Mouse (Mus musculus) adrenal gland, adult (tissue): ENCODE data around the gene Git1.

Experiments used
- DNase-seq, 2 experiments: peaks; one replicate each; pipeline ENCODE4 v3.0.0; 2022 to 2023; ENCODE audit warnings: low spot score in 1 of 2; ENCODE audit not compliant: inconsistent age in 2 of 2

Git1 gene

GRCm38 (mm10) chr11:77500361-77501325, 7.3 kb downstream of the Git1 start:
- peak in 1 of 2 experiments; percentile 20 for DNase-seq

GRCm38 (mm10) chr11:77501392-77501791, 8.0 kb downstream of the Git1 start:
- peak; percentile 77 to 91 for DNase-seq

GRCm38 (mm10) chr11:77501971-77502370, 8.6 kb downstream of the Git1 start:
- DNase-seq = peak in 1 of 2 experiments; percentile 30

- DNase-seq = no peak
Measured at GRCm38 (mm10) chr11:77502481-77502880, 9.1 kb downstream of the Git1 start.

GRCm38 (mm10) chr11:77503511-77503910, 10.1 kb downstream of the Git1 start:
- DNase-seq = peak; percentile 29 to 49

- peak; percentile 21 to 68 for DNase-seq
Measured at GRCm38 (mm10) chr11:77504377-77504776, 11.0 kb downstream of the Git1 start.

DNA sequence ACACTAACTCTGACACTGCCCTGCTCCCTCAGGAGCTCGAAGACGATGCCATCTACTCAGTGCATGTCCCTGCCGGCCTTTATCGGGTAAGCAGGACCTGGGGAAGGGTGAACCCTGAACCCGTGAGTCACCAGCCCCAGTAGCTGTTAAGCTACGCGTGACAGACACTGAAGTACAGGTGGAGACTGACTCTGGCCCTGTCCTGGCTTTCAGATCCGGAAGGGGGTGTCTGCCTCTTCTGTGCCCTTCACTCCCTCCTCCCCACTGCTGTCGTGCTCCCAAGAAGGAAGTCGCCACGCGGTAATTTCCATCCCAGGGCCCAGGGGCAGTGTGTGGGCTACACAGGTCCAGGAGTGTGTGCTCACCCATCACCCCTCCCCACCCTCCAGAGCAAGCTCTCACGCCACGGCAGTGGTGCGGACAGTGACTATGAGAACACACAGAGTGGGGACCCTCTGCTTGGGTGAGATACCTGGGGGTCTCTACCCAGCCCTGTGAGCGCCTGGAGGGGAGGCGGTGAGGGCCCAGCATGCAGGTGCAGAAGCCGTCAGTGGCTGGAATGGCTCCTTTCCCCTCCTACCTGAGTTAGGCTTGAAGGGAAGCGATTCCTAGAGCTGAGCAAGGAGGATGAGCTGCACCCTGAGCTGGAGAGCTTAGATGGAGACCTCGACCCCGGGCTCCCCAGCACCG, 12.1 kb downstream of the Git1 start:
- DNase-seq = peak in 1 of 2 experiments; percentile 16

- peak; percentile 20 to 43 for DNase-seq
Measured at GRCm38 (mm10) chr11:77506273-77506672, 12.9 kb downstream of the Git1 start.

GRCm38 (mm10) chr11:77506941-77507340, 13.6 kb downstream of the Git1 start:
- peak in 1 of 2 experiments; percentile 14 for DNase-seq

DNA sequence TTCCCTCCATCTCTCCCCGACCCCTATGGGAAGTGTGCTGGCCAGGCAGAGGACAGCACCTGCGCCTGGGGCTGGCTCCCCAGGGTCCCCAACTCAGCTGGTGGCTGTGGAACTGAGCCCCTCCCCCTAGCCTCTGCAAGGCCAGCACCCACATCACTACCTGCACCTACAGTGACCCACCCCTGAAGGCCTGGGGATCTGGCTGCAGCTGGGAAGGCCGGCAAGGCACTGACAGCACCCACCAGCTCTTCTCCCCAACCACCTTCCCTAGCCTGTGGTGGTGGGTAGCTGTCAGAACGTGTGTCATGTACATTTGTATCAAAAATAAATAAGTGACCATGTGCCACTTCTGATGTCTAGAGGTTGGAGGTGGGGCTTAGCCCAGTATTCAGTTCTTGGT, 14.1 kb downstream of the Git1 start:
- peak in 1 of 2 experiments; percentile 24 for DNase-seq

GRCm38 (mm10) chr11:77508068-77509021, 15.0 kb downstream of the Git1 start:
- DNase-seq = peak; percentile 88 to 95

- no peak for DNase-seq
Measured at GRCm38 (mm10) chr11:77511336-77511735, 18.0 kb downstream of the Git1 start.

GRCm38 (mm10) chr11:77512891-77513810, 19.8 kb downstream of the Git1 start:
- DNase-seq = peak; percentile 90 to 96

GRCm38 (mm10) chr11:77513811-77514170, 20.4 kb downstream of the Git1 start:
- no peak for DNase-seq

DNA sequence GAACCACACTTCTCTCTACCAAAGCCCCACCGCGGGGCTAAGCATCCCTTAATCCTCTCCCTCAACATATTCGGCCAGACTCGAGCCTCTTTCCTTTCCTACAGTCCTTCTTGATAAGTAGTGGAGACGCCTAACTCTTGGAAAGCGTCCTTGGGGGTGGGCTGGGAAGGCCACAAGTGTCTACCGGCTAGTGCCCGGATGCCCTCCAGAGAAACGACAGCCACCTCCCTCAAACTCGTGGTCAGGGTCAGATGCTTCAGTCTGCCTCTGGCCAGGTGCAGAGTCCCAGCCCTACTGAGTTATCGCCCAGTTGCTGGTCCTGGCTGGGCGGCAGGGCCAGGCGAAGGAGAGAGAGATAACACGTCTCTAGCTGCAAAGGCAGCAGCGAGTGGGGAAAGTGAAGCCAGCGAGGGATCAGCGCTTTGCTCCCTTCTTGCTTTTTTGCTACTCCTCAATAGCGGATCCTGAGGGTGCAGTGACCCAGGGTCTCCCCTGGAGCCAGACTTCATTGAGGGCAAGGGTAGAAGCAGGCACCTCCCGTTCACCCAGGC, 21.0 kb downstream of the Git1 start:
- no peak for DNase-seq

DNA sequence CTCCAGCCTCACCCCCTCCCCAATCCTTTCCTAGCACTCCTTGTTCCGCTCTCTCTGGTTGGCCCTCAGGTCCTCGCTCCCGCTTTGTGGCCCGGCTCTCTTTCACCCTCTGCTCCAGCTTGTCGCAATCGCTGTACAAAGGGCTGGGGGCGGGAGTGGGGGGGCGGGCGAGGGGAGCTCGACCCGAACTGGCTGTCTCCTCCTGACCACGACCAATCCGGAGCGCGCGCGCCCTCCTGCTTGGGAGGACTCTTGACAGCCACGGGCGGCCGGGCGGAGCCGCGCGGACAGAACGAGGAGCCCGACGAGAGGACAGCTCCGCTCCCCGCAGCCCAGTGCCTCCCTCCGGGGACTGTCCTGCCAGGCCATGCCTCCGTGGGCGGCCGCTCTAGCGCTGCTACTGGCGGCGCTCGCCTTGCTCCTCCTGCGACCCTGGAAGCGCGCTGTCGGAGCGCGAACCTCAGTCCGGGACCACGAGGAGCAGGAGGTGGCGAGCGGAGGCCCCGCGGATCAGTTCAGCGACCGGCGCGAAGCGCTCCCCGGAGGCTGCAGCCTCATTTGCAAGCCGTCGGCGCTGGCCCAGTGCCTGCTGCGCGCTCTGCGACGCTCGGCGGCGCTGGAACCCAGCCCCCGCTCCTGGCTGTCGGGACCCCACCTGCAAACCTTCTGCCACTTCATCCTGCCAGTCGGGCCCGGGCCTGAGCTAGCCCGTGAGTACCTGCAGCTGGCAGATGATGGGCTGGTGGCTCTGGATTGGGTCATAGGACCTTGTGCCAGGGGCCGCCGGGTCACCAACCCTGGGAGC, 21.7 kb downstream of the Git1 start, which contains the start of gene Abhd15:
Gene Abhd15 (plus strand): TSS at position 290 of the 805 bp plus-strand sequence.
- DNase-seq = peak; percentile 93 to 97

- DNase-seq = peak; percentile 64 to 65
Measured at GRCm38 (mm10) chr11:77515637-77516552, 22.5 kb downstream of the Git1 start, which contains the start of gene Trp53i13. Gene Trp53i13, minus strand, starts transcription at chr11:77515980.
